Comparison of ENCODE assay signal across 25 mouse cellular contexts in the genomic region with DNA sequence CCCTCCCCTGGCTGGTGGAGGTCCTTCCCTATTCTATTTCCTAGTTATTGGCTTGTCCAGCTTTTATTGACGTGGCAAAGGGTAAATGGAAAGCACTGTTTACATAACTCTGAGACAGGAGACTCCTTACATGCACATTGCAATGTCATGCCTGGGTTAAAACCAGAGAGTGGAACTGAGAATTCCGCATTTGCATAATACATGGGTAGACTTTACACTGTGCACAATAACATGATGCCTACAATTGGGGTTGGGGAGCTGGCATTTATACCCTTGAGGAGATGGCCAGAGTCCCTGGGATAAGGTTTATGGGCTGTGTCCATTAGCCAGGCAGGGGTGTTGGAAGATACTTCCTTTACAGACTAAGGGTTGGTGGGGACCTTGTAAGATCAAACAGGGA. TPM values are rescaled to one million over a fixed set of nuclear protein-coding genes. Genes with fewer than 3 reads are reported as not detected.
"Had no signal": no experiment of that assay in that cellular context is flagged by ENCODE, and none has a peak within 500 bp of the region (broad histone marks: within the 10 kb centered on the region; RNA-seq: fewer than 3 reads in every experiment).

No protein-coding gene starts in this region.

- H3K9me3 ChIP-seq: neural tube, embryonic 12.5 days; neural tube, embryonic 13.5 days; neural tube, embryonic 15.5 days; stomach, embryonic 15.5 days had no signal

- H3K4me2 ChIP-seq: neural tube, embryonic 12.5 days; neural tube, embryonic 13.5 days; neural tube, embryonic 15.5 days; stomach, embryonic 15.5 days had no signal

- H3K9ac ChIP-seq: neural tube, embryonic 12.5 days; neural tube, embryonic 13.5 days; neural tube, embryonic 15.5 days; stomach, embryonic 15.5 days had no signal

- H3K27ac ChIP-seq: neural tube, embryonic 12.5 days; neural tube, embryonic 13.5 days; neural tube, embryonic 15.5 days; stomach, embryonic 15.5 days; stomach, postnatal 0 days had no signal

- DNase-seq: retina, postnatal 1 day; right cerebral cortex, adult 18-20 months; right cerebral cortex, postnatal 14 days; right cerebral cortex, postnatal 25 days; right cerebral cortex, postnatal 4 days; spleen, adult 18-20 months; thymus, adult 18-20 months; thymus, adult 2 months; thymus, postnatal 14 days; thymus, postnatal 25 days; thymus, postnatal 36 days; thymus, postnatal 4 days had no signal

- H3K4me3 ChIP-seq: neural tube, embryonic 12.5 days; neural tube, embryonic 13.5 days; neural tube, embryonic 15.5 days; stomach, embryonic 15.5 days had no signal

- H3K4me1 ChIP-seq: neural tube, embryonic 12.5 days; neural tube, embryonic 13.5 days; neural tube, embryonic 15.5 days; stomach, embryonic 15.5 days had no signal

- H3K36me3 ChIP-seq: neural tube, embryonic 12.5 days; neural tube, embryonic 13.5 days; neural tube, embryonic 15.5 days; stomach, embryonic 15.5 days had no signal

- H3K27me3 ChIP-seq: neural tube, embryonic 12.5 days; neural tube, embryonic 13.5 days; neural tube, embryonic 15.5 days; stomach, embryonic 15.5 days had no signal

RNA-seq across cellular contexts. Expression of a gene that starts 32.8 kb away (rescaled TPM):
- polyA plus RNA-seq: neural tube, embryonic 11.5 days; neural tube, embryonic 13.5 days; neural tube, embryonic 14.5 days; neural tube, embryonic 15.5 days; small intestine, adult 2 months; spleen, adult 2 months; stomach, embryonic 14.5 days; stomach, embryonic 15.5 days; stomach, embryonic 16.5 days; stomach, postnatal 0 days; testis, adult 2 months; urinary bladder, adult 2 months had no signal
